Mouse (Mus musculus) heart, adult 2 months (tissue): ENCODE measurements around the gene Adora1.

Experiments used
- CTCF ChIP-seq: fragments of 200-600 bp; IDR thresholded peaks from 2 replicates; pipeline ENCODE4 v1.8.1; 2022; ENCODE audit warnings: antibody characterized with exemption, mild to moderate bottlenecking, moderate library complexity
- EP300 ChIP-seq: fragments of 200-500 bp; IDR thresholded peaks from 2 replicates; pipeline ENCODE4 v1.6.1; 2011; ENCODE audit warnings: low read depth, low read length, control low read depth; ENCODE audit not compliant: insufficient read depth
- POLR2A ChIP-seq: fragments of 200-500 bp; IDR thresholded peaks from 2 replicates; pipeline ENCODE4 v1.6.1; 2011; ENCODE audit warnings: mild to moderate bottlenecking, low read depth, low read length, control low read depth; ENCODE audit not compliant: insufficient read depth

DNA sequence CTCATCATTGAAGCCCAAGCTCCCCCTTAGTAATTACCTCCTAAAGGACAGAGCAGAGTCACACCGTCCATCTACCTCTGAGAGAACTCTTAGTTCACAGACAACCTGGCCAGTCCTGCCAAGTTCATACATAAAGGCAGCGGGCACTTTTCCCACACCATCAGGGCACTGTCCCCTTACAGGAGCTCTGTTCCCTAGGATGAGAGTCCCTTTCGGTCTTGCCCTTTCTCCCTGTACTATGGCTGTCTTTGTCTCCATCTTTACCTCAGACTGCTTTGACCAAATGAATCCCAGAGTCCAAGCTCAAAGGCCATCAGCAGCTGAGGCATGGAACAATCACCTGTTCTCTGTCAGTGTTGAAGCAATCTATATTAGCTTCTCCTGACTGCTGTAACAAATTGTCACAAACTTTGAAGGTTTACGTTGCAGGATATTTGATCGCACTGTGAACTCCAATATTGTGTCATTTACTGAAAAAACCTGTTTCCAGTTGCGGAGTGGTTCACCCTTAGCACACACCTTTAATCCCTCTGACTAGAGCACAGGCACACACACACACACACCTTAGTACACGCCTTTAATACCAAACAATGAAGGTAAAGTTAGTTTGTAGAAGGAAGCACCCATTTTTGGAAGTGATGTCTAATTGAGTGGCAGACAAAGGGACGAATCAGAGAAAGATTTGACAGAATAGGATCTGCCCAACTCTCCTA lies 66.1 kb downstream of the Adora1 start:
- TF ChIP-seq POLR2A (no peak), CTCF (no peak), EP300 (no peak)
